Mouse (Mus musculus): ENCODE data around the gene Srsf4. TPM values are rescaled to one million over a fixed set of nuclear protein-coding genes. Genes with fewer than 3 reads are reported as not detected.
A peak's percentile ranks its signal among the peaks of the same experiment; 100 is the strongest.

Gene Srsf4
- total and polyA plus RNA-seq, 3 experiments = 20.4 to 34.9 (median 31.9) TPM

DNA sequence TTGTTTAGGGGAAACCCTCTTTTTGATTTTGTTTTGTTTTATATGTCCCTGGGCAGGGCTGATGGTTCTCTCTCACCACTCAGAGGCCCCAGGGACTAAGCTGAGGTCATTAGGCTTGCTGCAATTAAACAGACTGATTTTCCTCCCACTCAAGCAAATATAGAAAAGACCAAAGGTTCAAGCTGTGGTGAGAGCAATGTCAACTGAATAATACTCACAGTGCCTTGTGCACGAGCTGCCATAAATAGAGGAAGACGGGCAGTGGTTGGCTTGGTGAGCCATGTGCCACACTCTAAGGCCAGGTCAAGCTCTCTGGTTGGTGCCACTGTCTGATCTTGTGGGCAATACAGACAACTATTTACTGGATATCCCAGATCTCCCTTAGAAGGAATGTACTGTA lies 66.0 kb downstream of the Srsf4 start:
- no peak overlapping the region for H3K27ac ChIP-seq
- no peak for DNase-seq
- no peaks in the 10 kb centered on the region for H3K79me2 ChIP-seq (replicated peaks; ENCODE audit: control insufficient read depth, insufficient read depth, low read length)
- H3K4me3 ChIP-seq = no peak overlapping the region
- H3K9ac ChIP-seq (ENCODE audit: low read depth, low read length) = no peak overlapping the region
- H3K36me3 ChIP-seq (ENCODE audit: control insufficient read depth, insufficient read depth, low read length) = peaks cover 2% of the 10 kb centered on the region; the same call in 1 of the 2 replicates
- H3K27me3 ChIP-seq (ENCODE audit: control insufficient read depth, insufficient read depth, low read length) = no peaks in the 10 kb centered on the region
- intact Hi-C loops (cut with DNase I) = no loop called here
- 63% methylated on average over 2 of the region's 2 CpGs for WGBS
- no peak for TF ChIP-seq POLR2A (IDR thresholded peaks at IDR 0.05; ENCODE audit: insufficient read depth, low read depth, low read length)
- TF ChIP-seq EP300 (IDR thresholded peaks at IDR 0.05; ENCODE audit: insufficient read depth, low read depth, low read length) = no peak
- no peak for TF ChIP-seq CTCF (IDR thresholded peaks at IDR 0.05)
- H3K4me1 ChIP-seq (ENCODE audit: control insufficient read depth, insufficient read depth, low read length) = no peaks in the 10 kb centered on the region; the same call in 1 of the 2 replicates

DNA sequence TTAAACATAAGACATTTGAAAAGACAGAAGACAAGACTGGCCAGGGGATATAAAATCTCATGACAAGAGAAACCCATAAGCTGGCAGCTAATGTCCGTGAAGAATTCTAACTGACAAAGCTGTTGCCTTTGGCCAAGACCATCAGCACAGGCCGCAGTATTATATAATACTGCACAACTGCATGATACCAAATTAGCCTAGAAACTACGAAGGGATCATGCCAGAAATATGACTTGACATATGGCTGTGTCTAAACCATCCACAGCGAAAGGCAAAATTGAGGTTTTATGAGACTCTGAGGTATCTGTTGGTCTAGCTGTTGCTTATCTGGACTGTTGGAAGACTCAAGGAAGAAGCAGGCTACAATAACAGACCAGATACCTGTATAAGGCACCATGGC lies 67.4 kb downstream of the Srsf4 start:
- no peak for DNase-seq
- no peak overlapping the region for H3K4me3 ChIP-seq
- H3K27ac ChIP-seq = no peak overlapping the region
- TF ChIP-seq EP300 (IDR thresholded peaks at IDR 0.05; ENCODE audit: insufficient read depth, low read depth, low read length) (no peak), CTCF (IDR thresholded peaks at IDR 0.05) (no peak), POLR2A (IDR thresholded peaks at IDR 0.05; ENCODE audit: insufficient read depth, low read depth, low read length) (no peak)
- no peaks in the 10 kb centered on the region for H3K27me3 ChIP-seq (ENCODE audit: control insufficient read depth, insufficient read depth, low read length)
- H3K9ac ChIP-seq (ENCODE audit: low read depth, low read length) = no peak overlapping the region
- WGBS = 94% methylated on average over 4 of the region's 4 CpGs
- H3K36me3 ChIP-seq (ENCODE audit: control insufficient read depth, insufficient read depth, low read length) = peaks cover 2% of the 10 kb centered on the region; the same call in 1 of the 2 replicates
- H3K4me1 ChIP-seq (ENCODE audit: control insufficient read depth, insufficient read depth, low read length) = no peaks in the 10 kb centered on the region; the same call in 1 of the 2 replicates
- intact Hi-C loops (cut with DNase I) = no loop called here
- H3K79me2 ChIP-seq (replicated peaks; ENCODE audit: control insufficient read depth, insufficient read depth, low read length) = no peaks in the 10 kb centered on the region

DNA sequence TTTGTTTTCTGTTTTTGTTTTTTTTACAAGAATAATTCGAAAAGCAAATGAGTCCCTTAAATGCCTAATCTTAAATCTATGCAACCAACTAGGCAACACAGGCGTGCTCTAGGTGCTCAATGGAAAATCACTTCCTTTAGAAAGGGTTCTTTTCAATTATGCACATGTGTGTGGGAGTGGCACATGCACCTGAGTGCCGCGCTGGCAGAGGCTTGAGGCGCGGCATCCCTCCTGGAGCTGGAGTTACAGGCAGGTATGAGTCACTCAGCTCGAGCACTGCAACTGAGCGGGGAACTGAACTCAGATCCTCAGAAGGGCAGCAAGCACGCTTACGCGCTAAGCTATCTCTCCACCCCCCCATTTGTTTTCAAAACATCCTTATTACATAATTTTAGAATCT lies 74.4 kb downstream of the Srsf4 start:
- Histone ChIP-seq H3K4me1 (ENCODE audit: control insufficient read depth, insufficient read depth, low read length) (no peaks in the 10 kb centered on the region; the same call in 1 of the 2 replicates), H3K27me3 (ENCODE audit: control insufficient read depth, insufficient read depth, low read length) (no peaks in the 10 kb centered on the region), H3K36me3 (ENCODE audit: control insufficient read depth, insufficient read depth, low read length) (no peaks in the 10 kb centered on the region), H3K79me2 (replicated peaks; ENCODE audit: control insufficient read depth, insufficient read depth, low read length) (no peaks in the 10 kb centered on the region), H3K4me3 (no peak overlapping the region), H3K9ac (ENCODE audit: low read depth, low read length) (no peak overlapping the region), H3K27ac (peak overlapping the region; percentile 54; the same call in 1 of the 2 replicates)
- no peak for TF ChIP-seq POLR2A (IDR thresholded peaks at IDR 0.05; ENCODE audit: insufficient read depth, low read depth, low read length)
- no peak for TF ChIP-seq EP300 (IDR thresholded peaks at IDR 0.05; ENCODE audit: insufficient read depth, low read depth, low read length)
- no peak for TF ChIP-seq CTCF (IDR thresholded peaks at IDR 0.05)
- intact Hi-C loops (cut with DNase I) = no loop called here
- no peak for DNase-seq
- WGBS = 91% methylated on average over 11 of the region's 11 CpGs

DNA sequence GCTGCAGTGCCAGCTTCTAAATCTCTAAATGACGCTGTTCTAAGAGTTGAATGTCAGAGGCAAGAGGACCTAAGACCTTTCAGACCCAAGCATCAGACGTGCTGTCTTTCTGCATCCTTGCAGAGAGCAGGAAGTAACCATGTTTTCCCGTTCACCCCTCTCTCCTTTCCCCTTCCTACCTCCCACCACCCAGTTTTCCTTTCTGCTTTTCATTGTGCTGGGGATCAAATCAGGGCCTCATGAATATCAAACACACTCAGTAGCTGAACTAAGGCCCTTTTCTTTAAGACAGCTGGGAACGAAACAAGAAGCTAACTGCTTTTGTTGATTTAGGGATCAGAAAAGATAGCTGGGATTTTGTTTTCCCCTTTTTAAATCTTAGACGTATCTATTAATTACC lies 76.5 kb downstream of the Srsf4 start:
- Histone ChIP-seq H3K27ac (no peak overlapping the region), H3K27me3 (ENCODE audit: control insufficient read depth, insufficient read depth, low read length) (no peaks in the 10 kb centered on the region), H3K4me3 (no peak overlapping the region), H3K36me3 (ENCODE audit: control insufficient read depth, insufficient read depth, low read length) (no peaks in the 10 kb centered on the region), H3K9ac (ENCODE audit: low read depth, low read length) (no peak overlapping the region), H3K79me2 (replicated peaks; ENCODE audit: control insufficient read depth, insufficient read depth, low read length) (no peaks in the 10 kb centered on the region), H3K4me1 (ENCODE audit: control insufficient read depth, insufficient read depth, low read length) (no peaks in the 10 kb centered on the region; the same call in 1 of the 2 replicates)
- no peak for DNase-seq
- intact Hi-C loops (cut with DNase I) = no loop called here
- WGBS = 55% methylated on average over 5 of the region's 5 CpGs
- TF ChIP-seq CTCF (IDR thresholded peaks at IDR 0.05) (no peak), EP300 (IDR thresholded peaks at IDR 0.05; ENCODE audit: insufficient read depth, low read depth, low read length) (no peak), POLR2A (IDR thresholded peaks at IDR 0.05; ENCODE audit: insufficient read depth, low read depth, low read length) (no peak)

DNA sequence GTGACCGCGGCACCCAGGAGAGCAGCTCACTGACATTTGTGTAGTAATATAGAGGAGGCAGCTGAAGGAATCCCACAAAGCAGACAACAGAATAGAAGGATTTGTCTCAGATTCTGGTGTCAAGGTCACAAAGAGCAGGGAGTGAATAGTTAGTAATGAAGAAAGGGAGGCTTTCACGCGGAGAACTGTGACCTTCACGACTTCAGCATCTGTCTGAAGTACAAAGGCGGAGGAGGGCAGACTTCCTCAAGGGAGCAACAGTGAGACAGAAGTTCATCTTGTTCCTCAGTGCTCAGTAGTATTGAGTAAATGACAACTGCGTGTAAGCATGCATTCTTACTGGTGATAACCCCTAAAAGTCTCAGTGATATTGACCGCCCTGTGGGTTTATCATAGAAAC lies 77.2 kb downstream of the Srsf4 start:
- no peak overlapping the region for H3K4me3 ChIP-seq
- no peak overlapping the region for H3K27ac ChIP-seq
- no peaks in the 10 kb centered on the region for H3K79me2 ChIP-seq (replicated peaks; ENCODE audit: control insufficient read depth, insufficient read depth, low read length)
- no peaks in the 10 kb centered on the region; the same call in 1 of the 2 replicates for H3K4me1 ChIP-seq (ENCODE audit: control insufficient read depth, insufficient read depth, low read length)
- intact Hi-C loops (cut with DNase I) = no loop called here
- no peak overlapping the region for H3K9ac ChIP-seq (ENCODE audit: low read depth, low read length)
- 61% methylated on average over 8 of the region's 8 CpGs for WGBS
- H3K36me3 ChIP-seq (ENCODE audit: control insufficient read depth, insufficient read depth, low read length) = no peaks in the 10 kb centered on the region
- no peak for DNase-seq
- TF ChIP-seq POLR2A (IDR thresholded peaks at IDR 0.05; ENCODE audit: insufficient read depth, low read depth, low read length) = no peak
- no peak for TF ChIP-seq EP300 (IDR thresholded peaks at IDR 0.05; ENCODE audit: insufficient read depth, low read depth, low read length)
- no peak for TF ChIP-seq CTCF (IDR thresholded peaks at IDR 0.05)
- H3K27me3 ChIP-seq (ENCODE audit: control insufficient read depth, insufficient read depth, low read length) = no peaks in the 10 kb centered on the region

Other genes starting within 250 kb of the Srsf4 start
- gene Ptpru, start 35.3 kb upstream of the Srsf4 start, total RNA-seq (2021) = 1 to 10 TPM; 4.3 to 5.7 TPM
- 4.2 and 5.5 TPM in 2 replicates for gene Ptpru, start 35.3 kb upstream of the Srsf4 start, polyA plus RNA-seq (2012; rRNA removed)
- 10 to 100 TPM; 27.7 to 28.3 TPM for gene Mecr, start 30.1 kb upstream of the Srsf4 start, total RNA-seq (2021)
- gene Mecr, start 30.1 kb upstream of the Srsf4 start, polyA plus RNA-seq (2012; rRNA removed) = 28.1 and 32.9 TPM in 2 replicates
- gene Tmem200b, start 48.2 kb downstream of the Srsf4 start, total RNA-seq (2021) = 1 to 10 TPM; 7.3 to 7.4 TPM
- gene Tmem200b, start 48.2 kb downstream of the Srsf4 start, polyA plus RNA-seq (2012; rRNA removed) = 6.9 and 10.4 TPM in 2 replicates
- under 1 TPM; 0.11 to 0.13 TPM for gene Gm10300, start 201.1 kb downstream of the Srsf4 start, total RNA-seq (2021)
- gene Gm10300, start 201.1 kb downstream of the Srsf4 start, polyA plus RNA-seq (2012; rRNA removed) = 0.08 and 0.12 TPM in 2 replicates
- 100 to 1,000 TPM; 128 to 256 TPM for gene Epb41, start 201.7 kb downstream of the Srsf4 start, total RNA-seq (2021)
- 58.7 and 62.5 TPM in 2 replicates for gene Epb41, start 201.7 kb downstream of the Srsf4 start, polyA plus RNA-seq (2012; rRNA removed)